Mouse (Mus musculus) heart, embryonic 15.5 days (tissue): ENCODE measurements around the gene Olfr248. TPM values are rescaled to one million over a fixed set of nuclear protein-coding genes. Genes with fewer than 3 reads are reported as not detected.
"Not testable (repeated sequence)": the region's sequence is repeated elsewhere in the genome, so short reads cannot be mapped to it uniquely, and the experiment has no call there.

Experiments used
- ATAC-seq: fragments of 200-750 bp; cut with Nextera tagmentation; replicated peaks from 2 replicates; pipeline ENCODE4 v1.8.0; 2017; ENCODE audit warnings: low read depth, moderate TSS enrichment; ENCODE audit not compliant: insufficient number of reproducible peaks, insufficient read depth, low FRiP score
- H3K27ac ChIP-seq: fragments of 300-500 bp; sonication (generic); 2 replicates; pipeline ENCODE4 v1.5.1; 2015; ENCODE audit warnings: mild to moderate bottlenecking, inconsistent platforms
- H3K27me3 ChIP-seq: fragments of 300-500 bp; sonication (generic); 2 replicates; pipeline ENCODE4 v1.6.1; 2015; ENCODE audit warnings: inconsistent platforms
- H3K36me3 ChIP-seq: fragments of 300-500 bp; sonication (generic); 2 replicates; pipeline ENCODE4 v1.6.1; 2015; ENCODE audit warnings: mild to moderate bottlenecking, inconsistent platforms
- H3K4me1 ChIP-seq: fragments of 300-500 bp; sonication (generic); replicated peaks from 2 replicates; pipeline ENCODE4 v1.6.1; 2015; ENCODE audit warnings: inconsistent platforms
- H3K4me2 ChIP-seq: fragments of 300-500 bp; sonication (generic); 2 replicates; pipeline ENCODE4 v1.6.1; 2015; ENCODE audit warnings: inconsistent platforms, mild to moderate bottlenecking, moderate library complexity
- H3K4me3 ChIP-seq: fragments of 300-500 bp; sonication (generic); 2 replicates; pipeline ENCODE4 v1.5.1; 2015; ENCODE audit warnings: mild to moderate bottlenecking, inconsistent platforms
- H3K9ac ChIP-seq: fragments of 300-500 bp; sonication (generic); 2 replicates; pipeline ENCODE4 v1.6.1; 2015; ENCODE audit warnings: mild to moderate bottlenecking, inconsistent platforms
- H3K9me3 ChIP-seq: fragments of 300-500 bp; sonication (generic); replicated peaks from 2 replicates; pipeline ENCODE4 v1.6.1; 2016; ENCODE audit warnings: inconsistent platforms
- WGBS: fragments of 180-500 bp; shearing (Covaris S2); methylation state at CpG from one replicate; pipeline ENCODE4 v1.1.7; 2015; ENCODE audit warnings: mixed read lengths; 5-methylcytosine and 5-hydroxymethylcytosine counted together
- polyA plus RNA-seq: library from polyadenylated mRNA; unstranded; fragments of >200 nt; fragmentation: Nextera tagmentation; extraction: Ambion mirVana; gene quantifications from 2 replicates; pipeline ENCODE4 v1.2.1, GENCODE M21; 2015

The Olfr248 gene
- not detected in 2 replicates for polyA plus RNA-seq

DNA sequence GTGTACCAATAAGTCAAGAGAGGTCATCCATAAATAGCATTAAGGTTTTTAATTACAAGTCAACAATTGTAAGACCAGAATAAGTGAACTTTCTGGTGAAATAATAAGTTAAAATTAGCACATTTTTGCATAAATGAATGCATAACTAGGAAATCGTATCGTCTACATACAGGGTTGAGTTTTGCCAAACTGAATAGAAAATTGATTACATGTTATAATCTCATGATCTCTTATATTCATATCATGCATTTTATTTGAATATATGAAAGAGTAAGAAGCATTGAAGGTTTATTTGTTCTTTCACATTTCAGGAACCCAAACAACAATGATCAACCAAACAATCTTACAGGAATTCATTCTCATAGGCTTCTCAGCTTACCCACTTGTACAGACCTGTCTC, at the start of gene Olfr248:
Gene Olfr248 (plus strand): TSS at position 301 of the 400 bp plus-strand sequence.
- H3K4me2 ChIP-seq, result no peak within 1 kb of the TSS
- ATAC-seq, result no peak
- WGBS, result 89% methylated on average over 2 of the region's 2 CpGs

DNA sequence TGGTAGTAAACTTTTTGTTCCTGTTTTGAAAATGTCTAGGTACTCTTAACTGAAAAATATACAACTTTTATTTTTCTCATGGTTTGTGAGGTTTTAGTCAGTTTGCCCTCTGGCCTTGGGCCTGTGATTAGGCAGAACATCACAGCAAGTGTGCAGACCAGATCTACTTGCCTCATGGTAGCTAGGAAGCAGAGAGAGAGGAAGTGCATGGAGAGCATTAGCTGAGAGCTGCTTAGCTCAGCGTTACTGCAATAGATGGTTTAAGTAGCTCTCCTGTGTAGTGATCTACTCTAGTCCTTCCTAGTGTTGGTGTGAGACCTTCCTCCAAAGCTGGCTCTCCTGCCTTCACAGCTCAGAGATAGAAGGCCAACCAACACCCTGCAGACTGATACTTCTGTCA, 37.2 kb upstream of the Olfr248 start:
- H3K4me2 ChIP-seq, ATAC-seq, H3K36me3 ChIP-seq, H3K4me3 ChIP-seq, H3K27me3 ChIP-seq, H3K9ac ChIP-seq, H3K9me3 ChIP-seq, H3K4me1 ChIP-seq, H3K27ac ChIP-seq: not testable (repeated sequence)
- 55% methylated on average over 1 of the region's 1 CpGs for WGBS

More for the DNA sequence above, at the start of gene Olfr248:
- no peak within 1 kb of the TSS for H3K4me3 ChIP-seq
- no peaks in the 10 kb centered on the region for H3K27me3 ChIP-seq
- H3K4me1 ChIP-seq, result no peaks in the 10 kb centered on the region
- H3K36me3 ChIP-seq, result no peaks in the 10 kb centered on the region
- no peak within 1 kb of the TSS for H3K9ac ChIP-seq
- no peaks in the 10 kb centered on the region for H3K9me3 ChIP-seq
- H3K27ac ChIP-seq, result no peak within 1 kb of the TSS

DNA sequence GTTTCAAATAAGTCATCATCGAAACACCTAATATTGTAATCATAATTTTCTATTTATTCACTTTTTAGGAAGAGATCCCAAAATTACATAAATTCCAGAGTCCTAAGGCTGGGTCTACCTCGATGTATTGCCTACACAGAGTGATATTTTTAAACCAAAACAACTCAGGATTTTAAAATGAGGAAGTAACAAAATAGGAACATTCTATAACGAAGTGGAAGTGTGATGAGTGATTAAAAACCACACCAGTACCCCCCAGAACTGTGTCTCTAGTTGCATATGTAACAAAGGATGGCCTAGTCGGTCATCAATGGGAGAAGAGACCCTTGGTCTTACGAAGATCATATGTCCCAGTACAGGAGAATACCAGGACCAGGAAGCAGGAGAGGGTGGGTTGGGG, 36.2 kb upstream of the Olfr248 start:
- 63% methylated on average over 5 of the region's 5 CpGs for WGBS
- H3K27me3 ChIP-seq, result no peaks in the 10 kb centered on the region
- no peak overlapping the region for H3K4me3 ChIP-seq
- no peak for ATAC-seq
- no peak overlapping the region for H3K27ac ChIP-seq
- H3K9ac ChIP-seq, result no peak overlapping the region
- no peaks in the 10 kb centered on the region for H3K9me3 ChIP-seq
- H3K4me1 ChIP-seq, result no peaks in the 10 kb centered on the region
- no peak overlapping the region for H3K4me2 ChIP-seq
- H3K36me3 ChIP-seq, result no peaks in the 10 kb centered on the region

DNA sequence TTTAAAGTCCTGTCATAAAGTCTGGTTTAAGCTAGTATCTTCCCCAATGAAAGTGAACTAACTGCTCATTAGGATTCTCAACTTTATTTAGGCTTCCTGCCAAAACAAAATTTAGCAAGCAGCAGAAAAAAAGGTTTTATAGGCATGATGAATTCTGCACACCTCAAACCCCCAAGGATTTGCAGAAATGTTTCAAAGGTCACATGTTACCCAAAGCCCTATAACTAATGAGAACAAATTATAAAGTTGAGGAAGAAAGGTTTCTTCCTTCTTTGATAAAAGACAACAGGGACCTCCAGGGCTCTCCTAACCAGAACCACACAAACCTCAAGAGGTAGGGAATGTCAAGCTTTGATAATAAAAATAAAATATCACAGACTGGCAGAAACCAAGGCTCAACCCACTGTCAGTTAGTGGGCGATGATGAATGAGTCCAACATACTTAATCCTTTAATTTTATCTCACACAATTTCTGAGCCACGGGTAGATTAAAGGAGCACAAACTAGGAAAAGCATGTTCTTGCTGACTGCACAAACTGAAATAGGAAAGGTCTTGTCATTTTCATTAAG, 25.9 kb upstream of the Olfr248 start, which contains the start of gene Olfr417:
Gene Olfr417 (plus strand): TSS at position 241 of the 570 bp plus-strand sequence.
- Histone ChIP-seq H3K9me3 (no peaks in the 10 kb centered on the region), H3K4me3 (no peak within 1 kb of the TSS), H3K9ac (no peak within 1 kb of the TSS), H3K27ac (no peak within 1 kb of the TSS), H3K4me2 (no peak within 1 kb of the TSS), H3K27me3 (no peaks in the 10 kb centered on the region), H3K36me3 (no peaks in the 10 kb centered on the region), H3K4me1 (no peaks in the 10 kb centered on the region)
- ATAC-seq, result no peak
- 65% methylated on average over 2 of the region's 2 CpGs for WGBS

DNA sequence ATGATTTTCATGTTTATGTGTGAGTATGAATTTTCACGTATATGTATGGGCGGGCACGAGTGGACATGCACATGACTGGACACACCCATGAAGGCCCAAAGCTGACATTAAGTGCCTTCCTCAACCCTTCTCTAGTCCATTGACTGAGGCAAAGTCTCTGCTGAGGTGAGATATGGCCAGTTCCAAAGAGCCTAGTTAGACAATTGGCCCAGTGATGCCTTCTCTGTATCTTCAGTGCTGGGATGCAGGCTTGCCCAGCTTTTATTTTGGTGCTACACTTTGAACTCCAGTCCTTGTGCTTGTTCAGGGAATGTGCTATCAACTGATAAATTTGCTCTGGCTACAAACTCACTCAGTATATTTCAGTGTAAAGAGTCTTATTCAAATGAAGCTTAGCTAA, 17.0 kb upstream of the Olfr248 start:
- H3K9ac ChIP-seq, result no peak overlapping the region
- H3K27me3 ChIP-seq, result no peaks in the 10 kb centered on the region
- H3K4me3 ChIP-seq, result no peak overlapping the region
- 90% methylated on average over 3 of the region's 3 CpGs for WGBS
- H3K9me3 ChIP-seq, result no peaks in the 10 kb centered on the region
- no peak overlapping the region for H3K27ac ChIP-seq
- ATAC-seq, result no peak
- no peak overlapping the region for H3K4me2 ChIP-seq
- H3K36me3 ChIP-seq, result no peaks in the 10 kb centered on the region
- H3K4me1 ChIP-seq, result no peaks in the 10 kb centered on the region

DNA sequence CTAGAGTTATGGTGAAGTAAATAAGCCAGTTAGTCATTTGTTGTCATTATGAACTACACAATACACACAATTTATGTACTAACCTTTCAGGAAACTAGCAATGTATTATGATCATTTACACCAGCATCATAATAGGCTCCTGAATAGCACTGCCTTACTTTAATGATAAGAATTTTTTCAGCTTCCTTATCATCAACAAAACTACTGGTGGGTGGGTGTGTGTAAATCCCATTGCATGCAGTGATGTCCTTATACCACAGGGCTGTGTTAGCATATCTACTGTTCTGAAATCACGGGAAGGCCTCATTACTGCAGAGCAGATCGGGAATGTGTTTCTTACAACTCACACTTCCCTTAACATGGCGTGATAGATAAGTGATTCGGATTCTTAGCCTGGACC, 32.1 kb downstream of the Olfr248 start:
- 44% methylated on average over 4 of the region's 4 CpGs for WGBS
- no peak for ATAC-seq

DNA sequence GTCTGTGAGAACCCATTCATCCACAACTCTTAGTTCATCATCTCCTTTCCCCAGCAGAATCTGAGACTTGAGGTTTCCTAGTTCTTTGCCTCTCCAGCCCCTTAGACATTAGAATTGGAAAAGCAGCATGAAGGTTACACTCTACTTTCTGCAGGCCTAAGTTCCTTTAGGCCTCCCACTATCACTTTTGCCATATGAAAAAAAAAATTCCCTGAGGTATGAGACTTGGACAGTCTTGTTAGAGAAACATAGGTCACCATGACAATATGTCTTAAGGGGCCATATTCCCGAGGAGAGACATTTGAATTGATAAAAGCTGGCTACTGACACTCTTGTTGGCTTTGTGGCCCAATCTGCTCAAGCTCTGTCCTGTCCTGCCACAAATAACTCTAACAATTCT, 32.9 kb downstream of the Olfr248 start, which contains the start of gene Olfr414:
Gene Olfr414 (plus strand): TSS at position 301 of the 400 bp plus-strand sequence.
- no peak within 1 kb of the TSS for H3K4me3 ChIP-seq
- H3K36me3 ChIP-seq, result no peaks in the 10 kb centered on the region
- 55% methylated on average over 1 of the region's 1 CpGs for WGBS
- no peaks in the 10 kb centered on the region for H3K9me3 ChIP-seq
- H3K27me3 ChIP-seq, result no peaks in the 10 kb centered on the region
- no peak for ATAC-seq
- H3K27ac ChIP-seq, result no peak within 1 kb of the TSS
- H3K4me2 ChIP-seq, result no peak within 1 kb of the TSS
- no peak within 1 kb of the TSS for H3K9ac ChIP-seq
- no peaks in the 10 kb centered on the region for H3K4me1 ChIP-seq

More for the DNA sequence above, 32.1 kb downstream of the Olfr248 start:
- Histone ChIP-seq H3K4me2 (no peak overlapping the region), H3K4me1 (no peaks in the 10 kb centered on the region), H3K27ac (no peak overlapping the region), H3K27me3 (no peaks in the 10 kb centered on the region), H3K4me3 (no peak overlapping the region), H3K9ac (no peak overlapping the region), H3K36me3 (no peaks in the 10 kb centered on the region), H3K9me3 (no peaks in the 10 kb centered on the region)

DNA sequence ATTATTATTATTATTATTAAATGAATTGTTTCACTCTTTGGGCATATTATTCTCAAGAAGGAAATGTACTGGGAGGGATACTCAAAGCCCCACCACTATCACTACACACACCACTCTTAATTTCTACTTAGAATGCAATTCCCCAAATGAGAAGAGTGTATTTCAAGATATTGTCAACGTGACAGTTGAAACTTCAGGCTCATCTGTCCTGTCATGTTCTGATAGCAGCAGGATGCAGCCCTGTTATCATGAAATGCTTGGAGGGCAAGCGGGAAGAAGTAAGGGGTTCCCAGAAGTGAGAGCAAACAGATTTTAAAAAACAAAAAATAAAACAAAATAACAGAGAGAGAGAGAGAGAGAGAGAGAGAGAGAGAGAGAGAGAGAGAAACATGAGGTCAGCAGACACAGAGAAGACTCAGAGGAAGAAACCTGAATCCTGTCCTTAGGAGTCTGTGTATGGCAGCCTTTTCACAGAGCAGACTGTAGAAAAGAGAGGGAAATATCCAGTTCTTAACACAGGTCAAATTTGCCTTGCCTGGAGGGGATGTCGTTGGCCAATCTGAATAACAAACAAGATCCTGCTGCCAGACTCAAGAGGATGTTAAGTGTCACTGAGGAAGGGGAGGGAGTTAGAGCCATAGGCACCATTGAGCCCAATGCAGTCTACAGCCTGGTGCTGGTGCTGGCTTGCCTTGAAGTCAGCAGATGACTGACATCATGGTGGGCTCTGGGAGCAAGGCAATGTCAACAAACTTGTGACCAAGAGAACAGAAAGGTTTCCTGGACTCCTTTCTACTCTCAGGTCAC, 35.5 kb downstream of the Olfr248 start:
- 33% methylated on average over 3 of the region's 3 CpGs for WGBS
- no peak for ATAC-seq
- no peaks in the 10 kb centered on the region for H3K27me3 ChIP-seq
- H3K27ac ChIP-seq, result no peak overlapping the region
- H3K9me3 ChIP-seq, result no peaks in the 10 kb centered on the region
- no peak overlapping the region for H3K9ac ChIP-seq
- H3K36me3 ChIP-seq, result no peaks in the 10 kb centered on the region
- H3K4me3 ChIP-seq, result no peak overlapping the region
- no peak overlapping the region for H3K4me2 ChIP-seq
- no peaks in the 10 kb centered on the region for H3K4me1 ChIP-seq

DNA sequence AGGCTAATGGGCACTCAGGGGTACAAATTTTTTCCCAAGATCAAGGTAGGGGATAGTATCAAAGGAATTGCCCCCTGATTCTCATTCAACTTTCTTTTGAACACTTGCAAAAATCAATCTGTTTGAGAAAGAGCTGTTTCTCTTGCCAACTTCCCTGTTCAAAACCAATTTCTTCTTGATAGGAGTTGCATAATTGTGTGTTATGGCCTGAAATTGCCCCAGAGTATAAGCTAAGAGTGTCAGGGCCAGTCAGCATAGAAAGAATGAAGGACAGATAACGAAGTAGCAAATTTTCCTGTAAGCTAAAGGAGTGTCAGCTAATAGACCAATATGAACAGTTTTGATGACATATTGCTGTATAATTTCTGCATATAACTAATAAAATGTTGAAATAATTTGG, 36.6 kb downstream of the Olfr248 start:
- no peaks in the 10 kb centered on the region for H3K4me1 ChIP-seq
- ATAC-seq, result no peak
- H3K9me3 ChIP-seq, result no peaks in the 10 kb centered on the region
- H3K27me3 ChIP-seq, result no peaks in the 10 kb centered on the region
- no peak overlapping the region for H3K27ac ChIP-seq
- H3K4me2 ChIP-seq, result no peak overlapping the region
- H3K4me3 ChIP-seq, result no peak overlapping the region
- no peak overlapping the region for H3K9ac ChIP-seq
- H3K36me3 ChIP-seq, result no peaks in the 10 kb centered on the region
- WGBS, result 76% methylated on average over 1 of the region's 1 CpGs

DNA sequence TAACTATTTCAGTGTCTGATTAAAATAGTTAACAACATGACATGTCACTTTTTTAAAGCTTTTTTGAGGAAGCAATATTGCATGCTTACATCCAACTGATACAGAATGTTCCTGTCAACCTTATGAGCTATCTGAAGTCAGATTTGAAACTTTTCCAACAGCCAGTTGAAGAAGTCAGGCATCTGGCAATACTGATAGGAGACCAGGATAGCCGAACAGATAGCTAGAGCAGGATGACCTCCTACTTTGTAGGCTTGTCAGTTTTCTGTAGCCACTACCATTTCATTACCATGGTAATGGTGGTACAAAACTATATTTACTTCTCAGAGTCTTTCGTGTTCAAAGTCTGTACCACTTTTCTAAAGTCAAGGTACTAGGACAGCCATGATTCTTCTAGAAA, 37.6 kb downstream of the Olfr248 start:
- Histone ChIP-seq H3K27ac (no peak overlapping the region), H3K4me3 (no peak overlapping the region), H3K4me2 (no peak overlapping the region), H3K27me3 (no peaks in the 10 kb centered on the region), H3K36me3 (no peaks in the 10 kb centered on the region), H3K9ac (no peak overlapping the region), H3K9me3 (no peaks in the 10 kb centered on the region), H3K4me1 (no peaks in the 10 kb centered on the region)
- no peak for ATAC-seq
- 81% methylated on average over 2 of the region's 2 CpGs for WGBS

DNA sequence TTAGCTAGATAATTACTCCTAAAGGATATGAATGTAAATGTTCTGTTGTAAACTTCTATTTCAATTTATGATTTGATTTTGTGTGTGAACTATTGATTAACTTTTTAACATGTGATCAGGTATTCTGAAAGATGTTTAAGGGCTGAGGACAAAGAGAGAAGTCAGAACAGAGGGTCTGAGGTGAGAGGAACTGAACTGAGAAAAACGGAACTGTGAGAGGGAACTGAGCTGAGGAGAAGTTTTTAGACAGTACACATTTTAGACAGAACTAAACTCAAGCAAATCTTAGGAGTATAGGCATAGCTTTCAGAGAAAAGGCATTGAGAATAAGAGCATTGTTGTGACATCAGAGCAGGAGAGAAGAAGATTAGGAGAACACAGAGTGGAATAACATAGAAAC, 43.3 kb downstream of the Olfr248 start:
- no peaks in the 10 kb centered on the region for H3K36me3 ChIP-seq
- H3K9ac ChIP-seq, result no peak overlapping the region
- no peak overlapping the region for H3K4me3 ChIP-seq
- H3K27me3 ChIP-seq, result no peaks in the 10 kb centered on the region
- no peak overlapping the region for H3K27ac ChIP-seq
- 34% methylated on average over 1 of the region's 1 CpGs for WGBS
- no peaks in the 10 kb centered on the region for H3K4me1 ChIP-seq
- ATAC-seq, result no peak
- H3K4me2 ChIP-seq, result no peak overlapping the region
- H3K9me3 ChIP-seq, result no peaks in the 10 kb centered on the region
